Mouse (Mus musculus) embryonic facial prominence, embryonic 10.5 days (tissue): ENCODE measurements at regions not wholly inside any gene's neighbourhood (a gene's known extent, or its start where the extent isn't known, plus 50 kb on each side); places are given as distances from the start of the nearest gene placed in this dataset.

Experiments
- DNase-seq: peaks from one replicate; pipeline ENCODE4 v3.0.0-alpha.2; 2017; ENCODE audit warnings: low spot score
- H3K27ac ChIP-seq: fragments of 300-500 bp; sonication (generic); replicated peaks from 2 replicates; pipeline ENCODE4 v1.5.1; 2016; ENCODE audit warnings: mild to moderate bottlenecking
- H3K27me3 ChIP-seq: fragments of 300-500 bp; sonication (generic); replicated peaks from 2 replicates; pipeline ENCODE4 v1.6.1; 2016; ENCODE audit warnings: low read depth, mild to moderate bottlenecking; ENCODE audit not compliant: poor library complexity, severe bottlenecking
- H3K36me3 ChIP-seq: fragments of 300-500 bp; sonication (generic); replicated peaks from 2 replicates; pipeline ENCODE4 v1.6.1; 2016; ENCODE audit warnings: mild to moderate bottlenecking, moderate library complexity
- H3K4me1 ChIP-seq: fragments of 300-500 bp; sonication (generic); 2 replicates; pipeline ENCODE4 v1.6.1; 2016
- H3K4me3 ChIP-seq: fragments of 300-500 bp; sonication (generic); 2 replicates; pipeline ENCODE4 v1.5.1; 2016; ENCODE audit warnings: mild to moderate bottlenecking, moderate library complexity
- H3K9me3 ChIP-seq: fragments of 300-500 bp; sonication (generic); 2 replicates; pipeline ENCODE4 v1.6.1; 2016; ENCODE audit warnings: mild to moderate bottlenecking
- WGBS: fragments of 180-500 bp; shearing (Covaris S2); methylation state at CpG from one replicate; pipeline ENCODE4 v1.1.7; 2016; 5-methylcytosine and 5-hydroxymethylcytosine counted together

GRCm38 (mm10) chr3:144378524-144379225 is 173.7 kb upstream of the Lmo4 start:
- DNase-seq, result peak; percentile 34
- Histone ChIP-seq H3K9me3 (no peaks in the 10 kb centered on the region), H3K4me1 (peaks cover 57% of the 10 kb centered on the region), H3K36me3 (no peaks in the 10 kb centered on the region), H3K27me3 (0 out of 2 replicates have a peak, but pooled peaks cover 6% of the 10 kb centered on the region), H3K4me3 (no peak overlapping the region), H3K27ac (peak overlapping the region; percentile 82)
- 65% methylated on average over 8 of the region's 8 CpGs for WGBS

DNA sequence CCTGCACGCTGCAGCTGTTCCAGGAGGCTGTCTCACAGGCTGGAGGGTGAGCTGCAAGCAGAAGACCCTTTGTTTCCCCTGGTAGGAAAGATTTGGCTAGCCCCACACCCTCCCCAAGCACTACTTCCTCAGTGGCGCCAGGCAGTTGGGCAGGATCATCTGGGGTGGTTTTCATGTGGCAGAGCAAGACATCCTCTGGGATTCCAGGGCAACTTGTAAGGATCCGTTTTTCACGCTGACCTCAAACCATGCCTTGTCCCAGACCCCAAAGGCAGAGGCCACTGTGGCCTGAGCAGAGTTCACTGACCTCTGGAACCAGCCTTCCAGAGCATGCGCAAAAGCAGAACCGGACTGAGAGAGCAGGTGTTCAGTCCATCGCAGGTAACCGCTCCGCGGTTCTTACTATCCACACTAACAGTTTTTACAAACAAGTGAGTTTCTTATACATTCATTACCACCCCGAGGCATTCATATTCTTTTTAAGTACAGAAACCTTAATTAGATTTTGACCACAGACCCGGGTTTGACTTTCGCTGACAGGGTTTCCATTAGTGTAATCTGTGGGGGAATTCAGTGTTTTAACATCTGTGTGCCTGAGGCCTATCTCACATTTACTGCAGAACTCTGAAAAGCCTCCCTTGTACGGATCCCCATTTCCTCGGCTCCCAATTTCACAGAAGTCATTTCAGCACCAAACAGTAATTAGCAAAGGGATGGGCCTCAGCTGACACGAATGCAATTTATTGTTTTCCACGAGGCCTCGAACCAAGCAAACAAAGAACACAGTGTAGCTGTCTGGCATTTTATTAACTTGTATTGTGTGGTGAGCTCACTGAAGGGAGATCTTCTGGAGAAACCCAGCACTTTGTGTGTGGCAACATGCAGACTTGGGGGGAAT is 172.9 kb upstream of the Lmo4 start:
- Histone ChIP-seq H3K36me3 (no peaks in the 10 kb centered on the region), H3K27ac (peak overlapping the region; percentile 82), H3K27me3 (no peaks in the 10 kb centered on the region), H3K4me1 (peaks cover 57% of the 10 kb centered on the region), H3K9me3 (no peaks in the 10 kb centered on the region), H3K4me3 (0 out of 2 replicates have a peak overlapping the region, but pooled peaks have one; percentile 11)
- DNase-seq, result peak; percentile 60
- WGBS, result 24% methylated on average over 18 of the region's 18 CpGs

DNA sequence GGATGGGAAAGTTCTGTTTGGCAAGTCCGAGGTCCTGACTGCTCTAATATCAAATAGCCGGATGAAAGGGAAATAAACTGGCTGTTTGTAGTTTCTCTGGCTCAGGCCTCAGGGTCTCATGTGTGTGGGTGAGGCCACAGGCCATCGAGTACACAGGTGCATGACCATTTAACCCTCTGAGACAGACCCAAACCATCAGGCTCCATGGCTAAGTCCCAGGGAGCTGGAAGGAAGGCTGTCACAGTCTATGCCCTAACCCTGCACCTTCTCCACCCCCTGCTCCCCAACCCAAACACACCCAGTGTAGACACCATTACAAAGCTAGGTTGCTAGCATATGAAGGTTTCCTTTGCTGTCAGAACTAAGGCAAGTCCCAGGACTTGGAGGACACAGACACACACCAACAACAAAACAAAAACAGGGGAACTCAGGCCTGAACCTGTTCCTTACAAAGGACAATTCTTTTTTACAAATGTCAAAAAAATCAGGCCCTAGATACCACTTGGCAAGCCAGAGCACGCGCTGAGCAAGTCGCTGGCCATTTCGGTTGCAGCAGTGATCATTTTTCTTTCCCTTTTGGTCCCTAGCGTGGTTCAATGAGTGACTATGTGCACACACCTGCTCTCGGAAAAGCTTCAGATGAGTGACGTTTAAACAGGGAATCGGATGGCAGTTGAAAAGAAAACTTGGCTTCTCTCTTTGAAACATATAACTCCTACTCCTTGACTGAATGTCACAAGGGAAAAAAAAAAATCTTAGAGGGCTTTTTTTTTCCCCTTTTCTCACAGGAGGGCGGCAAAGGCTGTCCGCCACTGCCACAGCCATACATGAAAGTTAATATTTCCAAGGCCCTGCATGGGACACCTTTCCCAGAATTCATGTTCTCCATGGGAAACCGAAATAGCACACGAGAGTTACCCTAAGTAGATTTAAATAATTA is 171.7 kb upstream of the Lmo4 start:
- Histone ChIP-seq H3K36me3 (no peaks in the 10 kb centered on the region), H3K27me3 (no peaks in the 10 kb centered on the region), H3K4me3 (no peak overlapping the region), H3K4me1 (peaks cover 57% of the 10 kb centered on the region), H3K27ac (peak overlapping the region; percentile 51), H3K9me3 (no peaks in the 10 kb centered on the region)
- no peak for DNase-seq
- 64% methylated on average over 15 of the region's 15 CpGs for WGBS

DNA sequence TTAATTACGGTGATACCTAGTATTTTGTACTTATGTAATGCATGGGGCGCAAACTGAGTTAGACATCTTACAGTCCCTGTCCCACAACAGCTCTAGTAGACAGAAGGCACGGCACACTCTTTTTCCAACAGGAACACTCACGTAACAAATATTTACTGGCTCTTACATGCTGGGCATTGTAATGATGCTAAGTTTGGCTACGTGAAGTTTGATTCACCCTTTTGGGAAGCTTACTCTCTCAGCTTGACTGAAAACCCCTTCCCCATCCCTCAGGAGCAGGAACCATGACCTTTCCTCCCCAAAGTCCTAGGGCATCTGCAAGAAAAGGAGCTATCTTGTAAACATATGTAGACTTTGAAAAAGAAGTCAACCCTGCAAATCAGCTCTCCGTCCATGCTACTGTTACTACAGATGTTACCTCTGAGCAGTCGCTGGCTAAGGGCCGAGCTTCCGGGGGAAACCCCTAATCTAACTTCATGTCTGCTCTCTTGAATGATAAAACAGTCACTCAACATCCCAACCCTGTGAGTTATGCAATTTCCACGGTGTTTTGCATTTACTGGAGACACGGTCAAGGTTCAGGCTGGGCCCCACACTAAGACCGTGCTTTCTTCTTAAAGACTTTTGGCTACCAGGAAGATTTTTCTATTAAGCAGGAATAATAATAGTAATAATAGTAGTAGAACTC is 170.8 kb upstream of the Lmo4 start:
- H3K4me1 ChIP-seq, result peaks cover 50% of the 10 kb centered on the region
- no peak overlapping the region for H3K27ac ChIP-seq
- H3K4me3 ChIP-seq, result no peak overlapping the region
- DNase-seq, result no peak
- H3K27me3 ChIP-seq, result no peaks in the 10 kb centered on the region
- H3K36me3 ChIP-seq, result no peaks in the 10 kb centered on the region
- WGBS, result 83% methylated on average over 12 of the region's 12 CpGs
- H3K9me3 ChIP-seq, result no peaks in the 10 kb centered on the region

- WGBS, result 43% methylated on average over 4 of the region's 4 CpGs
- no peak for DNase-seq
Observed at GRCm38 (mm10) chr3:144368300-144368699, 163.3 kb upstream of the Lmo4 start.

GRCm38 (mm10) chr3:144367766-144368116 is 162.7 kb upstream of the Lmo4 start:
- H3K36me3 ChIP-seq, result no peaks in the 10 kb centered on the region
- no peak for DNase-seq
- peak overlapping the region; percentile 76 for H3K27ac ChIP-seq
- H3K4me1 ChIP-seq, result peaks cover 35% of the 10 kb centered on the region
- WGBS, result 11% methylated on average over 7 of the region's 7 CpGs
- H3K4me3 ChIP-seq, result peak overlapping the region; percentile 48
- no peaks in the 10 kb centered on the region for H3K27me3 ChIP-seq
- H3K9me3 ChIP-seq, result no peaks in the 10 kb centered on the region

More at GRCm38 (mm10) chr3:144368300-144368699, 163.3 kb upstream of the Lmo4 start:
- H3K36me3 ChIP-seq, result no peaks in the 10 kb centered on the region
- H3K4me1 ChIP-seq, result peaks cover 35% of the 10 kb centered on the region
- no peak overlapping the region for H3K4me3 ChIP-seq
- H3K27ac ChIP-seq, result peak overlapping the region; percentile 76
- H3K27me3 ChIP-seq, result no peaks in the 10 kb centered on the region
- H3K9me3 ChIP-seq, result no peaks in the 10 kb centered on the region

- DNase-seq, result peak; percentile 70
- 24% methylated on average over 22 of the region's 22 CpGs for WGBS
- Histone ChIP-seq H3K4me3 (peak overlapping the region; percentile 48), H3K9me3 (no peaks in the 10 kb centered on the region), H3K27me3 (no peaks in the 10 kb centered on the region), H3K36me3 (no peaks in the 10 kb centered on the region), H3K27ac (peak overlapping the region; percentile 76), H3K4me1 (peaks cover 35% of the 10 kb centered on the region)
Observed at GRCm38 (mm10) chr3:144366976-144367765, 162.2 kb upstream of the Lmo4 start.

DNA sequence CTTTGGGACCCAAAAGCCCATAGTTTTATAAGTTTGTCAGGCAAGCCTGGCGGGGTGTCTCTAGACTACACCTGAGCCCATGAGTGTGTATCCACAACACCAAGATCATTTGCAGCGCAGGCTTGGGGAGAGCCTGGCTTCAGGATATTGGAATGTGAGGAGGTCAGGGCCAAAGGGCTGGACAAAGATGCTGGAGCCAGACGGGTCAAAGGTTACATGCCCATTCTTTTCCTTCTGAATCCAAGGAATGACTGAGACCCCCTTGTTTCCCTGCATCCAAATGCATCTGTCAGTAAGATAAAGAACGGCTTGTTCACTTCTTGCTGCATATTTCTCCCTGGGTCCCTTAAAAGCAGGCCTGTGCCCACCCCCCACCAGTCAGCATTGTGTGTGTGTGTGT is 160.9 kb upstream of the Lmo4 start:
- no peak overlapping the region for H3K4me3 ChIP-seq
- H3K36me3 ChIP-seq, result no peaks in the 10 kb centered on the region
- peaks cover 35% of the 10 kb centered on the region for H3K4me1 ChIP-seq
- no peaks in the 10 kb centered on the region for H3K27me3 ChIP-seq
- peak; percentile 44 for DNase-seq
- WGBS, result 27% methylated on average over 4 of the region's 4 CpGs
- H3K9me3 ChIP-seq, result no peaks in the 10 kb centered on the region
- peak overlapping the region; percentile 71 for H3K27ac ChIP-seq

- no peaks in the 10 kb centered on the region for H3K36me3 ChIP-seq
- H3K9me3 ChIP-seq, result peaks cover 5% of the 10 kb centered on the region; the same call in 1 of the 2 replicates
- H3K4me1 ChIP-seq, result peaks cover 32% of the 10 kb centered on the region
- no peaks in the 10 kb centered on the region for H3K27me3 ChIP-seq
- no peak overlapping the region for H3K27ac ChIP-seq
- WGBS, result 59% methylated on average over 10 of the region's 10 CpGs
- no peak overlapping the region for H3K4me3 ChIP-seq
- DNase-seq, result no peak
Observed at GRCm38 (mm10) chr3:144362472-144362871, 157.5 kb upstream of the Lmo4 start.

- WGBS, result 83% methylated on average over 4 of the region's 4 CpGs
- H3K36me3 ChIP-seq, result no peaks in the 10 kb centered on the region
- no peak overlapping the region for H3K4me3 ChIP-seq
- H3K4me1 ChIP-seq, result peaks cover 22% of the 10 kb centered on the region
- no peak overlapping the region for H3K27ac ChIP-seq
- DNase-seq, result no peak
- peaks cover 5% of the 10 kb centered on the region; the same call in 1 of the 2 replicates for H3K9me3 ChIP-seq
- H3K27me3 ChIP-seq, result no peaks in the 10 kb centered on the region
Observed at GRCm38 (mm10) chr3:144361203-144361978, 156.4 kb upstream of the Lmo4 start.

DNA sequence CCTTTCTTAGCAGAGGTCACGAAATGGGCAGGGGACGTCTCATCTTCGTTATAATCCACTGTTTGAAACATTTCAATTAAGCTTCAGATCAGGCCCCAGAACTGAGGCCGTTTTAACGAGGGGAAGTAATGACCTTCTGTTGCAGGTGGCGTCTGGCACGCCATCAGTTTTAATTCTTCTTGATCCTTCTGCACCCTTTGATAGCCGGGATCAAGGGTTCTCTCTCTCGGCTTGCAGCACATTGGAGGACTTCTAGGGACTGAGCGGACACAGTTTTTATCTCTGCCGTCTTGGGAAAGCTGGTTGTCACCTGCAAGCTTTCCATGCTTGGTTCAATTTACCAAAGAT is 151.9 kb upstream of the Lmo4 start:
- Histone ChIP-seq H3K36me3 (no peaks in the 10 kb centered on the region), H3K4me1 (peaks cover 9% of the 10 kb centered on the region), H3K27ac (no peak overlapping the region), H3K4me3 (no peak overlapping the region), H3K9me3 (peaks cover 5% of the 10 kb centered on the region; the same call in 1 of the 2 replicates), H3K27me3 (no peaks in the 10 kb centered on the region)
- 69% methylated on average over 11 of the region's 11 CpGs for WGBS
- DNase-seq, result no peak
